Mouse (Mus musculus) embryonic facial prominence, embryonic 11.5 days (tissue): Measurements from ENCODE around the gene Gnb1. TPM values are rescaled to one million over a fixed set of nuclear protein-coding genes. Genes with fewer than 3 reads are reported as not detected.

Source experiments
- ATAC-seq: fragments of 200-750 bp; cut with Nextera tagmentation; replicated peaks from 2 replicates; pipeline ENCODE4 v1.8.0; 2017; ENCODE audit warnings: low read depth; ENCODE audit not compliant: insufficient number of reproducible peaks, low FRiP score, low TSS enrichment
- DNase-seq: peaks from one replicate; pipeline ENCODE4 v3.0.0-alpha.2; 2015; ENCODE audit warnings: low spot score
- H3K27ac ChIP-seq: fragments of 300-500 bp; sonication (generic); replicated peaks from 2 replicates; pipeline ENCODE4 v1.5.1; 2014; ENCODE audit warnings: mild to moderate bottlenecking, low read depth, low read length, control low read depth
- H3K27me3 ChIP-seq: fragments of 300-500 bp; sonication (generic); 2 replicates; pipeline ENCODE4 v1.6.1; 2014; ENCODE audit warnings: mild to moderate bottlenecking, low read length, moderate library complexity, mixed read lengths; ENCODE audit not compliant: control insufficient read depth, insufficient read depth
- H3K36me3 ChIP-seq: fragments of 300-500 bp; sonication (generic); replicated peaks from 2 replicates; pipeline ENCODE4 v1.6.1; 2014; ENCODE audit warnings: low read depth, mild to moderate bottlenecking, low read length, moderate library complexity, mixed read lengths; ENCODE audit not compliant: control insufficient read depth, insufficient read depth
- H3K4me1 ChIP-seq: fragments of 300-500 bp; sonication (generic); 2 replicates; pipeline ENCODE4 v1.6.1; 2014; ENCODE audit warnings: low read length, mixed read lengths; ENCODE audit not compliant: control insufficient read depth, insufficient read depth
- H3K4me2 ChIP-seq: fragments of 300-500 bp; sonication (generic); 2 replicates; pipeline ENCODE4 v1.6.1; 2014; ENCODE audit warnings: low read depth, mild to moderate bottlenecking, control low read depth, low read length, moderate library complexity
- H3K4me3 ChIP-seq: fragments of 300-500 bp; sonication (generic); 2 replicates; pipeline ENCODE4 v1.5.1; 2014; ENCODE audit warnings: low read depth, low read length, control low read depth
- H3K9ac ChIP-seq: fragments of 300-500 bp; sonication (generic); replicated peaks from 2 replicates; pipeline ENCODE4 v1.6.1; 2014; ENCODE audit warnings: mild to moderate bottlenecking, control low read depth, low read length
- H3K9me3 ChIP-seq: fragments of 300-500 bp; sonication (generic); replicated peaks from 2 replicates; pipeline ENCODE4 v1.6.1; 2016; ENCODE audit warnings: mild to moderate bottlenecking, low read length, inconsistent platforms, mixed read lengths; ENCODE audit not compliant: control insufficient read depth
- WGBS: fragments of 180-500 bp; shearing (Covaris S2); extraction: QIAGEN DNeasy Blood & Tissue Kit; methylation state at CpG from one replicate; pipeline ENCODE4 v1.1.7; 2014; 5-methylcytosine and 5-hydroxymethylcytosine counted together
- polyA plus RNA-seq: library from polyadenylated mRNA; unstranded; fragments of >200 nt; fragmentation: Nextera tagmentation; extraction: Ambion mirVana; gene quantifications from 2 replicates; pipeline ENCODE4 v1.2.1, GENCODE M21; 2014

Gnb1 gene
- polyA plus RNA-seq, 1 experiment from 2014 or later, result 691 TPM

DNA sequence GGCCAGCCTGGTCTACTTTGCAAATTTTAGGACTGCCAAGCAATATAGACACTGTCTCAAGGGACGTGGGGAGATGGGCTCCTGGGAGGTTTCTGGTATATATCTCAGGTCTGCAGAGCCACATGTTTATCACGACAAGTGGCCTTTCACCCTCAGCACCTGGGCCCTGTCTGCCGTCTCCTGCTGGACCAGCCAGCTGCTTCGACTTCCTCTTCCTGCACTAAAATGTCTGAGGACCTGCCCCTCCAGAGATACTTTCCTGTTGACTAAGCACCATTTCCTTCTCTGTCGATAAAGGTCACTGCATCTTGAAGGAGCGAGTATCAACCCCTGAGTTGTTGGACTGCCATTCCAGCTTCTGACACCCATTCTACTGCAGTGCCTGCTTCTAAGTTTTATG, 68.3 kb downstream of the Gnb1 start:
- H3K4me3 ChIP-seq, result no peak overlapping the region
- H3K9ac ChIP-seq, result no peak overlapping the region
- DNase-seq, result no peak
- H3K9me3 ChIP-seq, result no peaks in the 10 kb centered on the region
- H3K27ac ChIP-seq, result no peak overlapping the region
- peaks cover 3% of the 10 kb centered on the region for H3K4me1 ChIP-seq
- no peak for ATAC-seq
- no peaks in the 10 kb centered on the region for H3K27me3 ChIP-seq
- peaks cover 19% of the 10 kb centered on the region for H3K36me3 ChIP-seq
- 82% methylated on average over 6 of the region's 6 CpGs for WGBS
- no peak overlapping the region for H3K4me2 ChIP-seq

GRCm38 (mm10) chr4:155560932-155561331, 69.8 kb downstream of the Gnb1 start:
- ATAC-seq, result no peak
- WGBS, result 56% methylated on average over 2 of the region's 2 CpGs
- no peak for DNase-seq
- H3K4me2 ChIP-seq, result no peak overlapping the region
- no peak overlapping the region for H3K27ac ChIP-seq
- peaks cover 8% of the 10 kb centered on the region for H3K36me3 ChIP-seq
- no peaks in the 10 kb centered on the region for H3K27me3 ChIP-seq
- H3K9me3 ChIP-seq, result no peaks in the 10 kb centered on the region
- no peak overlapping the region for H3K9ac ChIP-seq
- peaks cover 5% of the 10 kb centered on the region for H3K4me1 ChIP-seq
- H3K4me3 ChIP-seq, result no peak overlapping the region

DNA sequence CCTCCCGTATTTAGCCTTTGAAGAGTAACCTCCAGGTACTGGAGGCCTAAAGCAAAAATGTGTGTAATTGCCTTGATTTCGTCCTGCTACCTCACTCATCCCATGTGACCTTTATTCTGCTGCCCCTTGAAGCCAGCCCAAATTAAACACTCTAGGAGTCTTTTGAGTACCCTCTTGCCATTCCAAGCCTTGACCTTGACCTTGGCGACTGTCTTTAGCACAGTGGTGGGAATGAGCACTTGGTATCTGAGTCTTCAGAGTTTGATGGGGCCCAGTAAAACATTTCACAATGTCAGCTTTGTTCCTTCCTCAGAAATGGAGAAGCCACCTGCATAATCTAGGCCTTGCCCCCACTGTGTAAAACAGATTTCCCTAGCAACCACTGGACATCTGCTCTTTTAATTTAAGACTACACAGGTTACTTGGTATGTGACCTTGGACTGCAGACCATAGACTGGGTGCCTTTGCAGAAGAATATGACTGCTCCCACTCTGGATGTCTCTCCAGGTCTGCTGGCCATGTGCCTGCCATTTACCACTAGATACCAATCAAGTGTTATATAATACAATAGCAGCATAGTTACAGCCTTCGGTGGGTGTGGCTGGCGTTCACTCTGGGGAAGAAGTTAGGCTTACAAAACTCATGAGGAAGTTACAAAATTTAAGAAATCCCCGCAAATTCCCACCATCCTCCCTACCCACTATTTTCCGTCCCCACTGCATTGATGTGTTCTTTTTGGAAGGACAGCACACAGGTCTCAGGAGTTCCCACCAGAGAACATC, 70.7 kb downstream of the Gnb1 start, which contains the start of gene Nadk:
TSS of gene Nadk (plus strand) at position 718 of the 782 bp plus-strand sequence.
- Histone ChIP-seq H3K27ac (peak within 1 kb of the TSS; percentile 78), H3K9ac (peak within 1 kb of the TSS; percentile 48), H3K4me1 (peaks cover 5% of the 10 kb centered on the region), H3K4me2 (peak within 1 kb of the TSS; percentile 48), H3K4me3 (peak within 1 kb of the TSS; percentile 89), H3K36me3 (peaks cover 8% of the 10 kb centered on the region), H3K9me3 (no peaks in the 10 kb centered on the region), H3K27me3 (no peaks in the 10 kb centered on the region)
- 65% methylated on average over 7 of the region's 7 CpGs for WGBS
- DNase-seq (no peak), ATAC-seq (no peak)

- peak overlapping the region; percentile 48 for H3K4me2 ChIP-seq
- ATAC-seq, result no peak
- no peaks in the 10 kb centered on the region for H3K27me3 ChIP-seq
- peak; percentile 47 for DNase-seq
- WGBS, result 5% methylated on average over 19 of the region's 19 CpGs
- H3K4me1 ChIP-seq, result peaks cover 5% of the 10 kb centered on the region
- H3K9ac ChIP-seq, result peak overlapping the region; percentile 48
- no peaks in the 10 kb centered on the region for H3K9me3 ChIP-seq
- peaks cover 8% of the 10 kb centered on the region for H3K36me3 ChIP-seq
- peak overlapping the region; percentile 78 for H3K27ac ChIP-seq
- H3K4me3 ChIP-seq, result peak overlapping the region; percentile 89
These were observed 71.7 kb downstream of the Gnb1 start for GRCm38 (mm10) chr4:155562725-155563399.

- 0% methylated on average over 69 of the region's 69 CpGs for WGBS
- DNase-seq, result peak; percentile 99
These were observed 72.5 kb downstream of the Gnb1 start for GRCm38 (mm10) chr4:155563400-155564231.

DNA sequence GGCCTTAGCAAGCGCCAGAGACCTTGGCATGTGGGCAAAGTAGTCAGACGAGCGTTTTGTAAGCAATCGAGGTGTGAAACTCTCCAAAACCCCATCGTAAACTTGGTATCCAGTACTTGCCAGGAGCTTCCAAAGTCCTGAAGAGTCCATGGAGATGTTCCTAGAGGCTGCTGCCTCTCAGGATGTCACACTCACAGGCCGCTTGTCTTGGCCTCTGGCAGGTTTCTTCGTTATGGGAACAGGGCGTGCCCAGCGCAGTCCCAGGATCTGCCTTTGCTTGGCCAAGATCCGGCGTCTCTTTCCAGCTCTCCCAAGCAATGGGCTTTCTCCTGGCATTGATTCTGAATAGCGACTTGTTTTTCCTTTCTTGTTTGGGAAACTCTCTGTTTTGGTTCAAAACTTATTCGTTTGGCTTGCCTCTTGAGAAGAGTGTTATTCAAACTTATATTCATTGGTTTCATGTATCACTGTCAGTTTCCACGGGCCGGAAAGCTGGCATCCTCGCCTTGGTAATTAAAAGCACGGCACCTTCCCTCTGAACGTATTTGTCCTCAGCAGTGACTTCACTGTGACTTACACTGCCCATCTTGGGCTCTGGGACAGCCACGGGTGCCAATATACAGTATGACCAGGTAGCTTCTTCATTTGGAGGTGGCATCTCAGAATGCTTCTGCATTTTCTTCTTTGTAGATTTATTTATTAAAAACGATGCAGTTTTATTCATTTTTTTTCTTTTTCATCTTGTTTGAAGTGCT, 73.3 kb downstream of the Gnb1 start:
- Histone ChIP-seq H3K27me3 (no peaks in the 10 kb centered on the region), H3K4me1 (peaks cover 5% of the 10 kb centered on the region), H3K27ac (peak overlapping the region; percentile 87), H3K4me3 (peak overlapping the region; percentile 89), H3K4me2 (peak overlapping the region; percentile 84), H3K9me3 (no peaks in the 10 kb centered on the region), H3K9ac (peak overlapping the region; percentile 82), H3K36me3 (peaks cover 7% of the 10 kb centered on the region)
- 17% methylated on average over 20 of the region's 20 CpGs for WGBS
- ATAC-seq, result no peak
- DNase-seq, result peak; percentile 29

More at GRCm38 (mm10) chr4:155563400-155564231, 72.5 kb downstream of the Gnb1 start:
- Histone ChIP-seq H3K36me3 (peaks cover 8% of the 10 kb centered on the region), H3K9ac (peak overlapping the region; percentile 82), H3K9me3 (no peaks in the 10 kb centered on the region), H3K4me2 (peak overlapping the region; percentile 84), H3K4me1 (peaks cover 5% of the 10 kb centered on the region), H3K4me3 (peak overlapping the region; percentile 89), H3K27me3 (no peaks in the 10 kb centered on the region), H3K27ac (peak overlapping the region; percentile 87)
- peak; percentile 97 for ATAC-seq

DNA sequence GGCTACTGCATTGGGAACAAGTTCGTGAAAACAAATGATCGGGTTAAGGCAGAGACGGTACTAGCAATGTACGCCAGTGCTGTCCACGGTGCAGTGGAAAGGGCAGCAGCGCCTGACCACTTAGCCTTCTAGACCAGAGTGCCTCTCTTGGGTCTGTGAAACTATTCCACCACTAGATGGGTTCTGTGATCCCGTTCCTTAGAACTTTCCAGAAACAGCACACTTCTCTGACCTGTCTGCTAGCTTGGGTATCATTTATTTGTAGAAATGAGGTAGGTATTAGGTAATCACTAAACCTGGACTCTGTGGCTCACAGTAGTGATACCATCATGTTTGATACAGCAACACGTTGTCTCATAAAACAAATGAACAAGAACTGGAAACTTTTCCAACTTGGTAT, 75.4 kb downstream of the Gnb1 start:
- H3K27me3 ChIP-seq, result no peaks in the 10 kb centered on the region
- no peaks in the 10 kb centered on the region for H3K36me3 ChIP-seq
- H3K27ac ChIP-seq, result no peak overlapping the region
- H3K4me1 ChIP-seq, result peaks cover 5% of the 10 kb centered on the region
- 78% methylated on average over 8 of the region's 8 CpGs for WGBS
- no peak overlapping the region for H3K4me2 ChIP-seq
- H3K4me3 ChIP-seq, result no peak overlapping the region
- no peak for DNase-seq
- ATAC-seq, result no peak
- H3K9me3 ChIP-seq, result no peaks in the 10 kb centered on the region
- H3K9ac ChIP-seq, result no peak overlapping the region
